Mouse (Mus musculus) heart, embryonic 10.5 days (tissue): ENCODE results near the gene Dhx9. TPM values are rescaled to one million over a fixed set of nuclear protein-coding genes. Genes with fewer than 3 reads are reported as not detected.
"Not testable (repeated sequence)": the region's sequence is repeated elsewhere in the genome, so short reads cannot be mapped to it uniquely, and the experiment has no call there.

Source experiments
- DNase-seq: peaks from one replicate; pipeline ENCODE4 v3.0.0-alpha.2; 2017; ENCODE audit warnings: low spot score
- H3K27ac ChIP-seq: fragments of 300-500 bp; sonication (generic); 2 replicates; pipeline ENCODE4 v1.5.1; 2016; ENCODE audit warnings: mild to moderate bottlenecking
- H3K27me3 ChIP-seq: fragments of 300-500 bp; sonication (generic); 2 replicates; pipeline ENCODE4 v1.6.1; 2016; ENCODE audit warnings: mild to moderate bottlenecking; ENCODE audit not compliant: poor library complexity, insufficient read depth, severe bottlenecking
- H3K36me3 ChIP-seq: fragments of 300-500 bp; sonication (generic); 2 replicates; pipeline ENCODE4 v1.6.1; 2016; ENCODE audit warnings: mild to moderate bottlenecking, moderate library complexity
- H3K4me1 ChIP-seq: fragments of 300-500 bp; sonication (generic); 2 replicates; pipeline ENCODE4 v1.6.1; 2016; ENCODE audit warnings: mild to moderate bottlenecking
- H3K4me3 ChIP-seq: fragments of 300-500 bp; sonication (generic); 2 replicates; pipeline ENCODE4 v1.5.1; 2016; ENCODE audit warnings: mild to moderate bottlenecking, moderate library complexity
- H3K9me3 ChIP-seq: fragments of 300-500 bp; sonication (generic); 2 replicates; pipeline ENCODE4 v1.6.1; 2016; ENCODE audit warnings: mild to moderate bottlenecking, moderate library complexity
- WGBS: fragments of 180-500 bp; shearing (Covaris S2); methylation state at CpG from one replicate; pipeline ENCODE4 v1.1.7; 2016; 5-methylcytosine and 5-hydroxymethylcytosine counted together
- polyA plus RNA-seq: library from polyadenylated mRNA; unstranded; fragments of >200 nt; fragmentation: Nextera tagmentation; extraction: Ambion mirVana; gene quantifications from 2 replicates; pipeline ENCODE4 v1.2.1, GENCODE M21; 2016

The Dhx9 gene
- polyA plus RNA-seq, 1 experiment from 2014 or later = 25.1 TPM

GRCm38 (mm10) chr1:153432329-153432728 is 55.1 kb downstream of the Dhx9 start:
- WGBS = 91% methylated on average over 2 of the region's 2 CpGs
- H3K27me3 ChIP-seq = 0 out of 2 replicates have a peak, but pooled peaks cover 4% of the 10 kb centered on the region
- no peaks in the 10 kb centered on the region for H3K9me3 ChIP-seq
- H3K4me1 ChIP-seq = 0 out of 2 replicates have a peak, but pooled peaks cover 3% of the 10 kb centered on the region
- no peak for DNase-seq
- no peak overlapping the region for H3K27ac ChIP-seq
- no peaks in the 10 kb centered on the region for H3K36me3 ChIP-seq
- no peak overlapping the region for H3K4me3 ChIP-seq

- Histone ChIP-seq H3K4me1 (0 out of 2 replicates have a peak, but pooled peaks cover 3% of the 10 kb centered on the region), H3K4me3 (no peak overlapping the region)
- 84% methylated on average over 10 of the region's 10 CpGs for WGBS
Measured at GRCm38 (mm10) chr1:153431701-153432100, 55.8 kb downstream of the Dhx9 start.

DNA sequence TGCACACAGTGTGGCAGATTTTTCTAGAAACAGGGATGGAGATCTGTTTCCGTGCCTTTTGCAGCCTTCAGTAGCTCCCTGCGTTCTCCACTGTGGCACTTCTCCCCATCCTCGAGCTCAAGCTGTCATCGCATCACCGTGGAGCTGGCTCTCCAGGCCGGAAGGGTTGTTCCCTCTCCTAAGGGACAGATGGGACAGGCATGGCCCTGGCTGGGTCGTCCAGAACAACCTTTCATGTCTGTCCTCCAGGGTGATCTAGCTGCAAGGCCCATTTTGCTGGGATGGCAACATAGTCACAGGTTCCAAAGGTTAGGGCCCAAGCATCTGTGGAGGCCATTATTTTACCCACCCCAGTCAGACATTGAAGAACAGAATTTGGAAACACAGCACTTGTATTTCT is 56.3 kb downstream of the Dhx9 start:
- 48% methylated on average over 7 of the region's 7 CpGs for WGBS
- H3K4me3 ChIP-seq = no peak overlapping the region
- no peak for DNase-seq

More at GRCm38 (mm10) chr1:153431701-153432100, 55.8 kb downstream of the Dhx9 start:
- Histone ChIP-seq H3K27me3 (peaks cover 5% of the 10 kb centered on the region; the same call in 1 of the 2 replicates), H3K9me3 (no peaks in the 10 kb centered on the region), H3K36me3 (no peaks in the 10 kb centered on the region), H3K27ac (no peak overlapping the region)
- no peak for DNase-seq

DNA sequence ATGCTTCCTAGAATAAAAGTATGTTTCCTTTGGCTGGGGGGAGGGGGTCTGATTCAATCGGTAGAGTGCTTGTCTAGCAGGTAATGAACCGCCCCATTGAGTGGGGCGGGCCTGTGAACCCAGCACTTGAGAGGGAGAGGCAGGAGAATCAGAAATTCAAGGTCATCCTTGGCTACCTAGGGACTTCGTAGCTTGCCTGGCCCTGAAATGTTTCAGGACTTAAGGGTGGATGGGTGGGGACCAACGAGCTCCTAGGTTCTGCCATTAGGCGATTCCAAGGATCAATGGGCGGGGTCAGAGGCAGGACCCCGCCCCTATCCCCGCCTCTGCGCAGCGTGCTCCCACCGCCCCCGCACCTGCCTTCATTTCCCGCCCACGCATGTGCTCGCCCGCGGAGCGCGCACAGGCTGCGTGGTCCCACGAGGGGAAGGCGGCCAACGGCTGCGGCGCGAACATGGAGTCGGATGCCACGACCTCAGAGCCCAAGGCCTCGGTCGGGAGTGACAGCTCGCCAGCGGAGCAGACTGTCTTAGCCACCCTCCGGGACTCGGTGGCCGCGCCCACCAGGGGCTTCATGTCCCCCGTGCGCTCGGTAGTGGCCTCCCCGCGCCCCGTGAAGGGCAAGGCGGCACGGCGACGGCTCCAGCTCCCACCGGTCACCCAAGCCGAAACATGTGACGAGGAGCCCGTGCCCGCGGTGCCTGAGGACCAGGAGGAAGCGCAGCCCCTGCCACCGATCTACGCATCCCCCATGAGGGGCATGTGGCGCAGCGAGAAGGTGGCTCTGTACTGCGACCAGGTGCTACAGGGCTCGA is 62.5 kb downstream of the Dhx9 start, which contains the start of gene Shcbp1l:
Shcbp1l (plus strand) TSS at position 393 of the 815 bp plus-strand sequence.
- H3K4me1 ChIP-seq = peaks cover 14% of the 10 kb centered on the region
- peak within 1 kb of the TSS; percentile 85 for H3K27ac ChIP-seq
- peak; percentile 91 for DNase-seq
- H3K9me3 ChIP-seq = no peaks in the 10 kb centered on the region
- H3K27me3 ChIP-seq = peaks cover 23% of the 10 kb centered on the region
- no peaks in the 10 kb centered on the region for H3K36me3 ChIP-seq
- peak within 1 kb of the TSS; percentile 73 for H3K4me3 ChIP-seq
- WGBS = 2% methylated on average over 60 of the region's 60 CpGs

More for the DNA sequence above, 56.3 kb downstream of the Dhx9 start:
- Histone ChIP-seq H3K4me1 (0 out of 2 replicates have a peak, but pooled peaks cover 3% of the 10 kb centered on the region), H3K9me3 (no peaks in the 10 kb centered on the region), H3K36me3 (no peaks in the 10 kb centered on the region), H3K27me3 (peaks cover 10% of the 10 kb centered on the region), H3K27ac (no peak overlapping the region)

- Histone ChIP-seq H3K4me3 (peak overlapping the region; percentile 73), H3K4me1 (peaks cover 14% of the 10 kb centered on the region), H3K27me3 (peaks cover 23% of the 10 kb centered on the region), H3K36me3 (no peaks in the 10 kb centered on the region), H3K27ac (no peak overlapping the region), H3K9me3 (no peaks in the 10 kb centered on the region)
- no peak for DNase-seq
- 20% methylated on average over 12 of the region's 12 CpGs for WGBS
Measured at GRCm38 (mm10) chr1:153424271-153424670, 63.2 kb downstream of the Dhx9 start.

DNA sequence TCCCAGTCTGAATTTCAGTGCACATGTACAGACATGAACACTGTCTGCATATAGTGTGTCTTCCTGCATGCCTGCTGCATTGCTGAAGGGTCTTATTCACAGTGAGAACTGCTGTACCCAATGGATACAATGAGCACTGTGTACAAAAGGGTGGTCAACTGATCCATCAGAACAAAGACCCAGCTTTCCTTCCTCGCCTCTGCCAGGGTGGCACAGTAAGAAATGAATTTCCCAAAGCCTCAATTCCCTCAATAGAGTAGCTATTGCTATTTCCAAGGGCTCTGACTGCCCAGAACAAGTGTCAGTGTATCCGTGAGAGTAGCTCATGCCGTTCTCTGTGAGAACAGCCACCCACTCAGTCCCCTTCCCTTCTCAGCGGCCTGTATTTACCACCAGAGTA is 69.7 kb downstream of the Dhx9 start:
- H3K4me1 ChIP-seq, H3K9me3 ChIP-seq, DNase-seq, H3K27ac ChIP-seq, H3K4me3 ChIP-seq, H3K27me3 ChIP-seq, H3K36me3 ChIP-seq: not testable (repeated sequence)
- 81% methylated on average over 4 of the region's 4 CpGs for WGBS

DNA sequence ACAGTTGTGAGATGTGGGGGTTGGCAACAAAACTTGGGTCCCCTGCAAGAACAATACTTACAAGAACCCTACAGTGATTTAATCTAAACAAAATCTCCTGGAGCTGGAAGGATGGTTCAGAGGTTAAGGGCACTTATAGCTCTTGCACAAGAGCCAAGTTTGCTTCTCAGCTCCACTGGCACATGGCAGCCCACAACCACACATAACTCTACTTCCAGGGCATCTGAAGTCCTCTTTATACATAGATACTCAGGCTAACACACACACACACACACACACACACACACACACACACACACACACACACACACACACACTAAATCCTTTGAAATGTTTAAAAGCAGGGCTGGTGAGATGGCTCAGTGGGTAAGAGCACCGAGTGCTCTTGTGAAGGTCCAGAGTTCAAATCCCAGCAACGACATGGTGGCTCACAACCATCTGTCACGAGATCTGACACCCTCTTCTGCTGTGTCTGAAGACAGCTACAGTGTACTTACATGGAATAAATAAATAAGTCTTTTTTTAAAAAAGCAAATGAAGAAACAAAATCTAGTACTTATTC is 71.1 kb downstream of the Dhx9 start:
- not testable (repeated sequence) for H3K4me1 ChIP-seq, H3K9me3 ChIP-seq, H3K4me3 ChIP-seq, H3K36me3 ChIP-seq, DNase-seq, H3K27me3 ChIP-seq, H3K27ac ChIP-seq
- WGBS = 75% methylated on average over 3 of the region's 3 CpGs

DNA sequence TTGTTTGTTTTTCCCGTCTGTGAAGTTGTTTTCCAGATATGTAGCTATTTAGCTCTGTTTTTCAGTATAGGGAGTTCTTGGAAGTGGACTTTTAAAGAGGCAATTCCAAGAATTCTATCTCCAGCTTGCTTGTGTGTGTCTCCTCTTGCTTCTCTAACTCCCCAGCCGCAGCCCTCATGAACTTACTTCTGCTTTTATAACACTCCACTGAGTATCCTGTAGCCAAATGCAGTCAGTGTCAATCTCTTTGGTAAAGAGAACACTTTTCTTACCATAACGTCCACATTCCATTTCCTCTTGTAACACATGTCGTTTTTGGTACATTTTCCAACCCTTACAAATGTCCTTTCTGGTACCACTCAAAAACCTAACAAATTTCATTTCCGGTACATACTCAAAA is 71.7 kb downstream of the Dhx9 start:
- 77% methylated on average over 2 of the region's 5 CpGs for WGBS
- H3K9me3 ChIP-seq, H3K27ac ChIP-seq, DNase-seq, H3K4me3 ChIP-seq, H3K4me1 ChIP-seq, H3K36me3 ChIP-seq, H3K27me3 ChIP-seq: not testable (repeated sequence)

- Histone ChIP-seq H3K36me3 (no peaks in the 10 kb centered on the region), H3K9me3 (no peaks in the 10 kb centered on the region), H3K27ac (no peak overlapping the region), H3K27me3 (no peaks in the 10 kb centered on the region), H3K4me3 (no peak overlapping the region), H3K4me1 (peaks cover 3% of the 10 kb centered on the region; the same call in 1 of the 2 replicates)
- no peak for DNase-seq
- 91% methylated on average over 4 of the region's 4 CpGs for WGBS
Measured at GRCm38 (mm10) chr1:153414962-153415361, 72.5 kb downstream of the Dhx9 start.

- not testable (repeated sequence) for H3K27ac ChIP-seq, DNase-seq, H3K36me3 ChIP-seq, H3K4me1 ChIP-seq, H3K4me3 ChIP-seq, H3K9me3 ChIP-seq, H3K27me3 ChIP-seq
- WGBS = 88% methylated on average over 24 of the region's 24 CpGs
Measured at GRCm38 (mm10) chr1:153414114-153414723, 73.2 kb downstream of the Dhx9 start.

- 87% methylated on average over 13 of the region's 13 CpGs for WGBS
- H3K4me1 ChIP-seq, DNase-seq, H3K36me3 ChIP-seq, H3K27me3 ChIP-seq, H3K4me3 ChIP-seq, H3K9me3 ChIP-seq, H3K27ac ChIP-seq: not testable (repeated sequence)
Measured at GRCm38 (mm10) chr1:153413397-153414020, 74.0 kb downstream of the Dhx9 start.

- not testable (repeated sequence) for H3K4me3 ChIP-seq, H3K27ac ChIP-seq, H3K27me3 ChIP-seq, H3K9me3 ChIP-seq, H3K36me3 ChIP-seq, H3K4me1 ChIP-seq, DNase-seq
- WGBS = 74% methylated on average over 3 of the region's 4 CpGs
Measured at GRCm38 (mm10) chr1:153412663-153413396, 74.6 kb downstream of the Dhx9 start.
